Mouse (Mus musculus) forebrain, postnatal 0 days (tissue): ENCODE data around the gene AC109138.7. TPM values are rescaled to one million over a fixed set of nuclear protein-coding genes. Genes with fewer than 3 reads are reported as not detected.
A peak's percentile ranks its signal among the peaks of the same experiment; 100 is the strongest.

ENCODE experiments used
- ATAC-seq: fragments of 200-750 bp; cut with Nextera tagmentation; 2 replicates; pipeline ENCODE4 v1.8.0; 2017; ENCODE audit warnings: mild to moderate bottlenecking, moderate library complexity
- DNase-seq: peaks from one replicate; pipeline ENCODE4 v3.0.0-alpha.2; 2015
- H3K27ac ChIP-seq: fragments of 300-500 bp; sonication (generic); 2 replicates; pipeline ENCODE4 v1.5.1; 2014; ENCODE audit warnings: low read depth, mild to moderate bottlenecking, antibody characterized with exemption, low read length, moderate library complexity, mixed read lengths
- H3K27me3 ChIP-seq: fragments of 300-500 bp; sonication (generic); 2 replicates; pipeline ENCODE4 v1.6.1; 2014; ENCODE audit warnings: mild to moderate bottlenecking, low read length, mixed read lengths; ENCODE audit not compliant: insufficient read depth
- H3K36me3 ChIP-seq: fragments of 300-500 bp; sonication (generic); 2 replicates; pipeline ENCODE4 v1.6.1; 2014; ENCODE audit warnings: mild to moderate bottlenecking, moderate library complexity; ENCODE audit not compliant: insufficient read depth
- H3K4me1 ChIP-seq: fragments of 300-500 bp; sonication (generic); 2 replicates; pipeline ENCODE4 v1.6.1; 2014; ENCODE audit warnings: antibody characterized with exemption; ENCODE audit not compliant: insufficient read depth
- H3K4me2 ChIP-seq: fragments of 300-500 bp; sonication (generic); 2 replicates; pipeline ENCODE4 v1.6.1; 2014; ENCODE audit warnings: low read depth, mild to moderate bottlenecking, moderate library complexity
- H3K4me3 ChIP-seq: fragments of 300-500 bp; sonication (generic); 2 replicates; pipeline ENCODE4 v1.5.1; 2014; ENCODE audit warnings: low read depth, low read length, mixed read lengths
- H3K9ac ChIP-seq: fragments of 300-500 bp; sonication (generic); 2 replicates; pipeline ENCODE4 v1.6.1; 2014; ENCODE audit warnings: mild to moderate bottlenecking
- H3K9me3 ChIP-seq: fragments of 300-500 bp; sonication (generic); 2 replicates; pipeline ENCODE4 v1.6.1; 2016; ENCODE audit warnings: low read length
- CTCF ChIP-seq: sonication (generic); IDR thresholded peaks from 2 replicates; pipeline ENCODE4 v1.5.1; 2016; ENCODE audit warnings: antibody characterized with exemption, control low read depth, low read depth
- WGBS: fragments of 180-500 bp; shearing (Covaris S2); extraction: QIAGEN DNeasy Blood & Tissue Kit; methylation state at CpG from one replicate; pipeline ENCODE4 v1.1.7; 2014; 5-methylcytosine and 5-hydroxymethylcytosine counted together
- microRNA-seq, 2 experiments: library from miRNA; unstranded; fragments of <30 nt; microRNA quantifications; one replicate each; pipeline ENCODE4; 2016
- polyA plus RNA-seq: library from polyadenylated mRNA; unstranded; fragments of >200 nt; fragmentation: Nextera tagmentation; extraction: Ambion mirVana; gene quantifications from 2 replicates; pipeline ENCODE4 v1.2.1, GENCODE M21; 2015
- total RNA-seq: library from RNA; depleted of rRNA; stranded (reverse); fragments of >200 nt; gene quantifications from 2 replicates; pipeline ENCODE4 v1.2.3, GENCODE M21; 2014; rRNA removed

AC109138.7 gene
- total and polyA plus RNA-seq, 2 experiments from 2014 or later, result not detected

DNA sequence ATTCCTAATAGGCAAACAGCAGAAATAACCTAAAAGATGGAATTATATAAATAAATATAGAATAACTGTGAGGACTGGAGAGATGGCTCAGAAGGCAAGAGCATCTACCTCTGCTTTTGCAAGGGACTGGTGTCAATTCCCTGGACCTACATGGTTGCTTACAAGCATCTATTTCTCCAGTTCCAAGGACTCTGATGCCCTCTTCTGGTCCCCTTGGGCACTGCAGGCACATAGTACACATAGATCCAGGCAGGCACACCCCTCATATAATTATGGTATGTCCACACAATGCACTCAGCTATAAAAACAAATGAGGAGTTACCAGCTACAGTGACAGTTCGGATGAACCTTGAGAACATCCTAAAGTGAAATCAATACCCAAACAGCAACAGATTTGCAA, 65.3 kb downstream of the AC109138.7 start:
- 98% methylated on average over 1 of the region's 1 CpGs for WGBS
- H3K9me3 ChIP-seq, result no peaks in the 10 kb centered on the region
- DNase-seq (no peak), ATAC-seq (no peak)
- no peak overlapping the region for H3K9ac ChIP-seq
- no peaks in the 10 kb centered on the region for H3K27me3 ChIP-seq
- no peak overlapping the region for H3K4me3 ChIP-seq
- H3K4me2 ChIP-seq, result no peak overlapping the region
- no peak overlapping the region for H3K27ac ChIP-seq
- H3K4me1 ChIP-seq, result no peaks in the 10 kb centered on the region
- peak; percentile 37 for TF ChIP-seq CTCF
- peaks cover 4% of the 10 kb centered on the region; the same call in 1 of the 2 replicates for H3K36me3 ChIP-seq

- WGBS, result 96% methylated on average over 9 of the region's 9 CpGs
- ATAC-seq, result no peak
- Histone ChIP-seq H3K36me3 (peaks cover 4% of the 10 kb centered on the region), H3K9ac (no peak overlapping the region), H3K27me3 (no peaks in the 10 kb centered on the region), H3K27ac (no peak overlapping the region), H3K4me3 (no peak overlapping the region), H3K4me2 (no peak overlapping the region), H3K4me1 (no peaks in the 10 kb centered on the region), H3K9me3 (no peaks in the 10 kb centered on the region)
- no peak for TF ChIP-seq CTCF
- DNase-seq, result no peak
Observed at GRCm38 (mm10) chr19:4280425-4280824, 66.3 kb downstream of the AC109138.7 start.

Small RNAs within 50 kb of the gene (microRNA-seq; reads per million reads assigned to microRNA genes)
- gene Gm26115 (0 reads per million in 2 experiments), gene Mir6985 (1.5 reads per million in 2 experiments)

Other genes starting within 250 kb of the AC109138.7 start
- 1.5 and 2.7 TPM in 2 replicates for gene Aldh3b2, start 242.0 kb upstream of the AC109138.7 start, total RNA-seq
- gene Aldh3b2, start 242.0 kb upstream of the AC109138.7 start, polyA plus RNA-seq, result 1.8 and 1.9 TPM in 2 replicates
- gene Acy3, start 227.8 kb upstream of the AC109138.7 start, total RNA-seq, result 2.2 and 2.5 TPM in 2 replicates
- gene Acy3, start 227.8 kb upstream of the AC109138.7 start, polyA plus RNA-seq, result 2.2 and 2.8 TPM in 2 replicates
- not detected in 2 replicates for gene Tbx10, start 221.6 kb upstream of the AC109138.7 start, total RNA-seq
- not detected in 2 replicates for gene Tbx10, start 221.6 kb upstream of the AC109138.7 start, polyA plus RNA-seq
- gene Nudt8, start 213.8 kb upstream of the AC109138.7 start, total RNA-seq, result 26.7 and 30.8 TPM in 2 replicates
- 36.3 and 40.4 TPM in 2 replicates for gene Nudt8, start 213.8 kb upstream of the AC109138.7 start, polyA plus RNA-seq
- gene Gm49405, start 213.7 kb upstream of the AC109138.7 start, total RNA-seq, result 7.8 and 8.5 TPM in 2 replicates
- gene Gm49405, start 213.7 kb upstream of the AC109138.7 start, polyA plus RNA-seq, result 2.1 and 2.6 TPM in 2 replicates
- 16.0 and 17.8 TPM in 2 replicates for gene Doc2g, start 211.0 kb upstream of the AC109138.7 start, total RNA-seq
- gene Doc2g, start 211.0 kb upstream of the AC109138.7 start, polyA plus RNA-seq, result 5.7 and 6.3 TPM in 2 replicates
- gene Ndufv1, start 201.6 kb upstream of the AC109138.7 start, total RNA-seq, result 250 and 281 TPM in 2 replicates
- 268 TPM in 2 replicates for gene Ndufv1, start 201.6 kb upstream of the AC109138.7 start, polyA plus RNA-seq
- gene Gstp1, start 176.4 kb upstream of the AC109138.7 start, total RNA-seq, result 245 and 296 TPM in 2 replicates
- 619 and 642 TPM in 2 replicates for gene Gstp1, start 176.4 kb upstream of the AC109138.7 start, polyA plus RNA-seq
- 2.7 TPM in 1 of 2 replicates, not detected in the other for gene Gstp2, start 168.3 kb upstream of the AC109138.7 start, total RNA-seq
- 0.54 and 2.5 TPM in 2 replicates for gene Gstp2, start 168.3 kb upstream of the AC109138.7 start, polyA plus RNA-seq
- not detected in 2 replicates for gene Gstp3, start 154.8 kb upstream of the AC109138.7 start, total RNA-seq
- not detected in 2 replicates for gene Gstp3, start 154.8 kb upstream of the AC109138.7 start, polyA plus RNA-seq
- gene Cabp2, start 132.8 kb upstream of the AC109138.7 start, total RNA-seq, result not detected in 2 replicates
- not detected in 2 replicates for gene Cabp2, start 132.8 kb upstream of the AC109138.7 start, polyA plus RNA-seq
- 34.4 and 35.4 TPM in 2 replicates for gene Cdk2ap2, start 117.2 kb upstream of the AC109138.7 start, total RNA-seq
- gene Cdk2ap2, start 117.2 kb upstream of the AC109138.7 start, polyA plus RNA-seq, result 59.9 and 65.4 TPM in 2 replicates
- 108 and 127 TPM in 2 replicates for gene Pitpnm1, start 114.4 kb upstream of the AC109138.7 start, total RNA-seq
- gene Pitpnm1, start 114.4 kb upstream of the AC109138.7 start, polyA plus RNA-seq, result 68.8 and 82.9 TPM in 2 replicates
- 25.8 and 33.9 TPM in 2 replicates for gene Aip, start 88.5 kb upstream of the AC109138.7 start, total RNA-seq
- gene Aip, start 88.5 kb upstream of the AC109138.7 start, polyA plus RNA-seq, result 85.7 and 86.2 TPM in 2 replicates
- 0.19 and 0.23 TPM in 2 replicates for gene Gpr152, start 74.6 kb upstream of the AC109138.7 start, total RNA-seq
- gene Gpr152, start 74.6 kb upstream of the AC109138.7 start, polyA plus RNA-seq, result not detected in 2 replicates
- not detected in 2 replicates for gene Cabp4, start 70.3 kb upstream of the AC109138.7 start, total RNA-seq
- 0.06 and 0.08 TPM in 2 replicates for gene Cabp4, start 70.3 kb upstream of the AC109138.7 start, polyA plus RNA-seq
- gene Coro1b, start 65.7 kb upstream of the AC109138.7 start, total RNA-seq, result 128 and 182 TPM in 2 replicates
- gene Coro1b, start 65.7 kb upstream of the AC109138.7 start, polyA plus RNA-seq, result 106 and 112 TPM in 2 replicates
- 0.77 and 1.2 TPM in 2 replicates for gene Ptprcap, start 60.8 kb upstream of the AC109138.7 start, total RNA-seq
- 0.48 and 0.59 TPM in 2 replicates for gene Ptprcap, start 60.8 kb upstream of the AC109138.7 start, polyA plus RNA-seq
- gene Rps6kb2, start 51.0 kb upstream of the AC109138.7 start, total RNA-seq, result 23.5 and 33.5 TPM in 2 replicates
- gene Rps6kb2, start 51.0 kb upstream of the AC109138.7 start, polyA plus RNA-seq, result 51.9 and 55.5 TPM in 2 replicates
- 4.1 and 4.4 TPM in 2 replicates for gene Carns1, start 38.9 kb upstream of the AC109138.7 start, total RNA-seq
- 3.1 and 4.7 TPM in 2 replicates for gene Carns1, start 38.9 kb upstream of the AC109138.7 start, polyA plus RNA-seq
- gene Tbc1d10c, start 23.1 kb upstream of the AC109138.7 start, total RNA-seq, result 1.5 and 2.9 TPM in 2 replicates
- gene Tbc1d10c, start 23.1 kb upstream of the AC109138.7 start, polyA plus RNA-seq, result 1.3 and 1.5 TPM in 2 replicates
- gene Ppp1ca, start 22.3 kb upstream of the AC109138.7 start, total RNA-seq, result 480 and 509 TPM in 2 replicates
- gene Ppp1ca, start 22.3 kb upstream of the AC109138.7 start, polyA plus RNA-seq, result 551 and 589 TPM in 2 replicates
- gene Rad9a, start 12.7 kb upstream of the AC109138.7 start, total RNA-seq, result 11.8 and 16.4 TPM in 2 replicates
- 15.9 and 16.5 TPM in 2 replicates for gene Rad9a, start 12.7 kb upstream of the AC109138.7 start, polyA plus RNA-seq
- gene Clcf1, start 119 bp upstream of the AC109138.7 start, total RNA-seq, result 0.38 and 1.2 TPM in 2 replicates
- gene Clcf1, start 119 bp upstream of the AC109138.7 start, polyA plus RNA-seq, result 0.29 and 0.41 TPM in 2 replicates
- gene Pold4, start 17.5 kb downstream of the AC109138.7 start, total RNA-seq, result 18.8 and 21.2 TPM in 2 replicates
- gene Pold4, start 17.5 kb downstream of the AC109138.7 start, polyA plus RNA-seq, result 21.8 and 23.4 TPM in 2 replicates
- 35.9 and 41.5 TPM in 2 replicates for gene Ssh3, start 54.8 kb downstream of the AC109138.7 start, total RNA-seq
- 6.4 and 9.1 TPM in 2 replicates for gene Ssh3, start 54.8 kb downstream of the AC109138.7 start, polyA plus RNA-seq
- 76.6 and 87.3 TPM in 2 replicates for gene Ankrd13d, start 68.8 kb downstream of the AC109138.7 start, total RNA-seq
- 48.7 and 55.2 TPM in 2 replicates for gene Ankrd13d, start 68.8 kb downstream of the AC109138.7 start, polyA plus RNA-seq
- gene Grk2, start 91.9 kb downstream of the AC109138.7 start, total RNA-seq, result 129 and 136 TPM in 2 replicates
- gene Grk2, start 91.9 kb downstream of the AC109138.7 start, polyA plus RNA-seq, result 23.6 and 24.6 TPM in 2 replicates
- gene Kdm2a, start 183.9 kb downstream of the AC109138.7 start, total RNA-seq, result 55.0 and 71.7 TPM in 2 replicates
- 13.1 and 19.5 TPM in 2 replicates for gene Kdm2a, start 183.9 kb downstream of the AC109138.7 start, polyA plus RNA-seq
- gene Rhod, start 225.1 kb downstream of the AC109138.7 start, total RNA-seq, result 3.6 and 5.2 TPM in 2 replicates
- 4.3 and 4.7 TPM in 2 replicates for gene Rhod, start 225.1 kb downstream of the AC109138.7 start, polyA plus RNA-seq